Mouse (Mus musculus): ENCODE results near the gene Dnajb2. TPM values are rescaled to one million over a fixed set of nuclear protein-coding genes. Genes with fewer than 3 reads are reported as not detected.

The Dnajb2 gene
- total and polyA plus RNA-seq, 2 experiments from 2014 or later: 48.0 to 64.5 TPM

- Histone ChIP-seq H3K27ac (no peak overlapping the region), H3K9me3 (ENCODE audit: low read length) (no peaks in the 10 kb centered on the region), H3K9ac (replicated peaks; ENCODE audit: low read length) (no peak overlapping the region), H3K36me3 (ENCODE audit: insufficient read depth, low read length) (peaks cover 9% of the 10 kb centered on the region; the same call in 1 of the 2 replicates), H3K4me3 (ENCODE audit: low read length) (no peak overlapping the region), H3K4me1 (ENCODE audit: insufficient read depth, low read length) (no peaks in the 10 kb centered on the region; the same call in 1 of the 2 replicates), H3K27me3 (ENCODE audit: insufficient read depth, low read length) (no peaks in the 10 kb centered on the region), H3K4me2 (ENCODE audit: low read depth, low read length) (no peak overlapping the region)
- ATAC-seq (0 out of 2 replicates have a peak, but pooled peaks have one; percentile 21), DNase-seq (ENCODE audit: low spot score) (no peak)
- TF ChIP-seq CTCF (IDR thresholded peaks at IDR 0.05; ENCODE audit: low read depth): no peak
- WGBS: 49% methylated on average over 9 of the region's 9 CpGs
These were observed 12.0 kb downstream of the Dnajb2 start for GRCm38 (mm10) chr1:75248041-75248772.

- DNase-seq (ENCODE audit: low spot score) (peak; percentile 36), ATAC-seq (no peak)
- no peak for TF ChIP-seq CTCF (IDR thresholded peaks at IDR 0.05; ENCODE audit: low read depth)
- H3K4me3 ChIP-seq (ENCODE audit: low read length): no peak overlapping the region
- H3K9me3 ChIP-seq (ENCODE audit: low read length): no peaks in the 10 kb centered on the region
- no peaks in the 10 kb centered on the region; the same call in 1 of the 2 replicates for H3K36me3 ChIP-seq (ENCODE audit: insufficient read depth, low read length)
- WGBS: 47% methylated on average over 3 of the region's 3 CpGs
- no peak overlapping the region for H3K4me2 ChIP-seq (ENCODE audit: low read depth, low read length)
- no peak overlapping the region for H3K9ac ChIP-seq (replicated peaks; ENCODE audit: low read length)
- peak overlapping the region; percentile 15; the same call in 1 of the 2 replicates for H3K27ac ChIP-seq
- H3K27me3 ChIP-seq (ENCODE audit: insufficient read depth, low read length): no peaks in the 10 kb centered on the region
- no peaks in the 10 kb centered on the region; the same call in 1 of the 2 replicates for H3K4me1 ChIP-seq (ENCODE audit: insufficient read depth, low read length)
These were observed 14.3 kb downstream of the Dnajb2 start for GRCm38 (mm10) chr1:75250498-75250897.

GRCm38 (mm10) chr1:75251112-75251970 is 15.1 kb downstream of the Dnajb2 start:
- peak; percentile 86 for TF ChIP-seq CTCF (IDR thresholded peaks at IDR 0.05; ENCODE audit: low read depth)
- no peaks in the 10 kb centered on the region; the same call in 1 of the 2 replicates for H3K4me1 ChIP-seq (ENCODE audit: insufficient read depth, low read length)
- H3K9me3 ChIP-seq (ENCODE audit: low read length): no peaks in the 10 kb centered on the region
- no peaks in the 10 kb centered on the region; the same call in 1 of the 2 replicates for H3K36me3 ChIP-seq (ENCODE audit: insufficient read depth, low read length)
- H3K9ac ChIP-seq (replicated peaks; ENCODE audit: low read length): no peak overlapping the region
- H3K4me3 ChIP-seq (ENCODE audit: low read length): 0 out of 2 replicates have a peak overlapping the region, but pooled peaks have one; percentile 13
- WGBS: 6% methylated on average over 22 of the region's 22 CpGs
- H3K4me2 ChIP-seq (ENCODE audit: low read depth, low read length): peak overlapping the region; percentile 45
- peak; percentile 22; the same call in 1 of the 2 replicates for ATAC-seq
- no peaks in the 10 kb centered on the region for H3K27me3 ChIP-seq (ENCODE audit: insufficient read depth, low read length)
- peak overlapping the region; percentile 60; the same call in 1 of the 2 replicates for H3K27ac ChIP-seq
- peak; percentile 80 for DNase-seq (ENCODE audit: low spot score)

- H3K36me3 ChIP-seq (ENCODE audit: insufficient read depth, low read length): no peaks in the 10 kb centered on the region; the same call in 1 of the 2 replicates
- no peak overlapping the region for H3K9ac ChIP-seq (replicated peaks; ENCODE audit: low read length)
- no peak for DNase-seq (ENCODE audit: low spot score)
- WGBS: 70% methylated on average over 13 of the region's 13 CpGs
- H3K4me3 ChIP-seq (ENCODE audit: low read length): no peak overlapping the region
- no peaks in the 10 kb centered on the region for H3K27me3 ChIP-seq (ENCODE audit: insufficient read depth, low read length)
- no peak for TF ChIP-seq CTCF (IDR thresholded peaks at IDR 0.05; ENCODE audit: low read depth)
- H3K27ac ChIP-seq: no peak overlapping the region
- ATAC-seq: no peak
- H3K4me1 ChIP-seq (ENCODE audit: insufficient read depth, low read length): no peaks in the 10 kb centered on the region; the same call in 1 of the 2 replicates
- no peak overlapping the region for H3K4me2 ChIP-seq (ENCODE audit: low read depth, low read length)
- no peaks in the 10 kb centered on the region for H3K9me3 ChIP-seq (ENCODE audit: low read length)
These were observed 16.1 kb downstream of the Dnajb2 start for GRCm38 (mm10) chr1:75252308-75252707.

- Histone ChIP-seq H3K9ac (replicated peaks; ENCODE audit: low read length) (no peak overlapping the region), H3K27ac (no peak overlapping the region), H3K27me3 (ENCODE audit: insufficient read depth, low read length) (no peaks in the 10 kb centered on the region), H3K9me3 (ENCODE audit: low read length) (no peaks in the 10 kb centered on the region), H3K4me1 (ENCODE audit: insufficient read depth, low read length) (no peaks in the 10 kb centered on the region; the same call in 1 of the 2 replicates), H3K4me3 (ENCODE audit: low read length) (no peak overlapping the region), H3K36me3 (ENCODE audit: insufficient read depth, low read length) (no peaks in the 10 kb centered on the region; the same call in 1 of the 2 replicates), H3K4me2 (ENCODE audit: low read depth, low read length) (no peak overlapping the region)
- DNase-seq (ENCODE audit: low spot score) (no peak), ATAC-seq (no peak)
- 76% methylated on average over 16 of the region's 16 CpGs for WGBS
- peak; percentile 35 for TF ChIP-seq CTCF (IDR thresholded peaks at IDR 0.05; ENCODE audit: low read depth)
These were observed 16.8 kb downstream of the Dnajb2 start for GRCm38 (mm10) chr1:75253029-75253428.

GRCm38 (mm10) chr1:75253849-75254624 is 17.8 kb downstream of the Dnajb2 start:
- no peak overlapping the region for H3K27ac ChIP-seq
- no peaks in the 10 kb centered on the region; the same call in 1 of the 2 replicates for H3K4me1 ChIP-seq (ENCODE audit: insufficient read depth, low read length)

More at GRCm38 (mm10) chr1:75253849-75254624, 17.8 kb downstream of the Dnajb2 start:
- DNase-seq (ENCODE audit: low spot score): peak; percentile 86
- Histone ChIP-seq H3K9me3 (ENCODE audit: low read length) (no peaks in the 10 kb centered on the region), H3K4me3 (ENCODE audit: low read length) (no peak overlapping the region), H3K27me3 (ENCODE audit: insufficient read depth, low read length) (no peaks in the 10 kb centered on the region), H3K9ac (replicated peaks; ENCODE audit: low read length) (0 out of 2 replicates have a peak overlapping the region, but pooled peaks have one; percentile 21), H3K4me2 (ENCODE audit: low read depth, low read length) (no peak overlapping the region), H3K36me3 (ENCODE audit: insufficient read depth, low read length) (no peaks in the 10 kb centered on the region; the same call in 1 of the 2 replicates)
- 0 out of 2 replicates have a peak, but pooled peaks have one; percentile 11 for ATAC-seq
- 63% methylated on average over 16 of the region's 16 CpGs for WGBS
- TF ChIP-seq CTCF (IDR thresholded peaks at IDR 0.05; ENCODE audit: low read depth): peak; percentile 92

Data from hindbrain, postnatal 0 days (tissue).